Mouse (Mus musculus): ENCODE data around the gene Cyp2t4. TPM values are rescaled to one million over a fixed set of nuclear protein-coding genes. Genes with fewer than 3 reads are reported as not detected.

The Cyp2t4 gene
- polyA plus RNA-seq (2015; fragmentation: Nextera tagmentation; extraction: Ambion mirVana), result 0.22 TPM in 1 of 2 replicates, not detected in the other

GRCm38 (mm10) chr7:27153205-27153764, at the start of gene Cyp2t4:
TSS of gene Cyp2t4 (plus strand) at chr7:27153714.
- Histone ChIP-seq H3K9me3 (no peaks in the 10 kb centered on the region), H3K4me3 (replicated peaks) (no peak within 1 kb of the TSS), H3K27ac (no peak within 1 kb of the TSS), H3K36me3 (peaks cover 15% of the 10 kb centered on the region), H3K4me2 (replicated peaks) (no peak within 1 kb of the TSS), H3K9ac (replicated peaks) (no peak within 1 kb of the TSS), H3K27me3 (no peaks in the 10 kb centered on the region), H3K4me1 (replicated peaks) (no peaks in the 10 kb centered on the region)
- ATAC-seq, result no peak
- 78% methylated on average over 10 of the region's 10 CpGs for WGBS

- 82% methylated on average over 5 of the region's 5 CpGs for WGBS
- no peak overlapping the region for H3K9ac ChIP-seq (replicated peaks)
- H3K4me1 ChIP-seq (replicated peaks), result no peaks in the 10 kb centered on the region
- no peak overlapping the region for H3K27ac ChIP-seq
- no peak overlapping the region for H3K4me2 ChIP-seq (replicated peaks)
- H3K9me3 ChIP-seq, result peaks cover 5% of the 10 kb centered on the region; the same call in 1 of the 2 replicates
- no peak for ATAC-seq
- no peaks in the 10 kb centered on the region for H3K36me3 ChIP-seq
- no peaks in the 10 kb centered on the region for H3K27me3 ChIP-seq
- no peak overlapping the region for H3K4me3 ChIP-seq (replicated peaks)
These were observed 48.6 kb upstream of the Cyp2t4 start for GRCm38 (mm10) chr7:27104882-27105281.

- no peaks in the 10 kb centered on the region for H3K36me3 ChIP-seq
- no peak overlapping the region for H3K27ac ChIP-seq
- no peak overlapping the region for H3K4me3 ChIP-seq (replicated peaks)
- no peaks in the 10 kb centered on the region for H3K4me1 ChIP-seq (replicated peaks)
- H3K4me2 ChIP-seq (replicated peaks), result no peak overlapping the region
- no peak for ATAC-seq
- no peak overlapping the region for H3K9ac ChIP-seq (replicated peaks)
- no peaks in the 10 kb centered on the region for H3K27me3 ChIP-seq
- H3K9me3 ChIP-seq, result no peaks in the 10 kb centered on the region
These were observed 43.2 kb upstream of the Cyp2t4 start for GRCm38 (mm10) chr7:27110327-27110726.

GRCm38 (mm10) chr7:27111038-27111437, 42.5 kb upstream of the Cyp2t4 start:
- Histone ChIP-seq H3K27ac (no peak overlapping the region), H3K4me2 (replicated peaks) (no peak overlapping the region)
- 93% methylated on average over 1 of the region's 1 CpGs for WGBS

GRCm38 (mm10) chr7:27111987-27112386, 41.5 kb upstream of the Cyp2t4 start:
- Histone ChIP-seq H3K9ac (replicated peaks) (no peak overlapping the region), H3K4me2 (replicated peaks) (no peak overlapping the region), H3K4me1 (replicated peaks) (no peaks in the 10 kb centered on the region), H3K27me3 (no peaks in the 10 kb centered on the region), H3K4me3 (replicated peaks) (no peak overlapping the region), H3K9me3 (no peaks in the 10 kb centered on the region), H3K36me3 (no peaks in the 10 kb centered on the region), H3K27ac (no peak overlapping the region)
- 68% methylated on average over 3 of the region's 3 CpGs for WGBS
- no peak for ATAC-seq

More at GRCm38 (mm10) chr7:27111038-27111437, 42.5 kb upstream of the Cyp2t4 start:
- no peak overlapping the region for H3K4me3 ChIP-seq (replicated peaks)
- H3K36me3 ChIP-seq, result no peaks in the 10 kb centered on the region
- no peaks in the 10 kb centered on the region for H3K9me3 ChIP-seq
- ATAC-seq, result no peak
- no peaks in the 10 kb centered on the region for H3K4me1 ChIP-seq (replicated peaks)
- H3K9ac ChIP-seq (replicated peaks), result no peak overlapping the region
- no peaks in the 10 kb centered on the region for H3K27me3 ChIP-seq

- no peak for ATAC-seq
- H3K9me3 ChIP-seq, result no peaks in the 10 kb centered on the region
- no peak overlapping the region for H3K4me3 ChIP-seq (replicated peaks)
- no peak overlapping the region for H3K9ac ChIP-seq (replicated peaks)
- no peaks in the 10 kb centered on the region for H3K4me1 ChIP-seq (replicated peaks)
- H3K27ac ChIP-seq, result no peak overlapping the region
- no peaks in the 10 kb centered on the region for H3K36me3 ChIP-seq
- 64% methylated on average over 4 of the region's 4 CpGs for WGBS
- H3K4me2 ChIP-seq (replicated peaks), result no peak overlapping the region
- no peaks in the 10 kb centered on the region for H3K27me3 ChIP-seq
These were observed 35.4 kb upstream of the Cyp2t4 start for GRCm38 (mm10) chr7:27118033-27118511.

GRCm38 (mm10) chr7:27119676-27120075, 33.8 kb upstream of the Cyp2t4 start, which contains the start of gene Cyp2f2:
TSS of gene Cyp2f2 (plus strand) at chr7:27119909.
- ATAC-seq, result no peak
- Histone ChIP-seq H3K4me1 (replicated peaks) (no peaks in the 10 kb centered on the region), H3K27me3 (no peaks in the 10 kb centered on the region), H3K9ac (replicated peaks) (no peak within 1 kb of the TSS), H3K4me2 (replicated peaks) (no peak within 1 kb of the TSS), H3K4me3 (replicated peaks) (no peak within 1 kb of the TSS), H3K27ac (no peak within 1 kb of the TSS), H3K9me3 (no peaks in the 10 kb centered on the region), H3K36me3 (no peaks in the 10 kb centered on the region)

GRCm38 (mm10) chr7:27124305-27124832, 29.1 kb upstream of the Cyp2t4 start:
- Histone ChIP-seq H3K36me3 (no peaks in the 10 kb centered on the region), H3K4me2 (replicated peaks) (no peak overlapping the region), H3K9ac (replicated peaks) (no peak overlapping the region), H3K9me3 (no peaks in the 10 kb centered on the region), H3K4me1 (replicated peaks) (no peaks in the 10 kb centered on the region), H3K27me3 (no peaks in the 10 kb centered on the region), H3K27ac (no peak overlapping the region), H3K4me3 (replicated peaks) (no peak overlapping the region)
- 78% methylated on average over 5 of the region's 5 CpGs for WGBS
- ATAC-seq, result no peak

GRCm38 (mm10) chr7:27124969-27125368, 28.5 kb upstream of the Cyp2t4 start:
- H3K9ac ChIP-seq (replicated peaks), result no peak overlapping the region
- H3K4me1 ChIP-seq (replicated peaks), result no peaks in the 10 kb centered on the region
- H3K4me3 ChIP-seq (replicated peaks), result no peak overlapping the region
- H3K27ac ChIP-seq, result no peak overlapping the region
- no peaks in the 10 kb centered on the region for H3K36me3 ChIP-seq
- H3K27me3 ChIP-seq, result no peaks in the 10 kb centered on the region
- ATAC-seq, result no peak
- H3K4me2 ChIP-seq (replicated peaks), result no peak overlapping the region
- 91% methylated on average over 4 of the region's 4 CpGs for WGBS
- H3K9me3 ChIP-seq, result no peaks in the 10 kb centered on the region

- no peak overlapping the region for H3K9ac ChIP-seq (replicated peaks)
- H3K4me1 ChIP-seq (replicated peaks), result no peaks in the 10 kb centered on the region
- H3K4me3 ChIP-seq (replicated peaks), result no peak overlapping the region
- no peak for ATAC-seq
- no peak overlapping the region for H3K27ac ChIP-seq
- no peak overlapping the region for H3K4me2 ChIP-seq (replicated peaks)
- no peaks in the 10 kb centered on the region for H3K27me3 ChIP-seq
- H3K9me3 ChIP-seq, result no peaks in the 10 kb centered on the region
- H3K36me3 ChIP-seq, result no peaks in the 10 kb centered on the region
- WGBS, result 61% methylated on average over 3 of the region's 3 CpGs
These were observed 25.4 kb upstream of the Cyp2t4 start for GRCm38 (mm10) chr7:27128162-27128561.

GRCm38 (mm10) chr7:27128946-27129345, 24.6 kb upstream of the Cyp2t4 start:
- Histone ChIP-seq H3K9ac (replicated peaks) (no peak overlapping the region), H3K4me1 (replicated peaks) (no peaks in the 10 kb centered on the region), H3K27ac (no peak overlapping the region), H3K4me2 (replicated peaks) (no peak overlapping the region), H3K9me3 (no peaks in the 10 kb centered on the region), H3K36me3 (no peaks in the 10 kb centered on the region), H3K4me3 (replicated peaks) (no peak overlapping the region), H3K27me3 (no peaks in the 10 kb centered on the region)
- no peak for ATAC-seq
- WGBS, result 93% methylated on average over 13 of the region's 13 CpGs

GRCm38 (mm10) chr7:27129811-27130210, 23.7 kb upstream of the Cyp2t4 start:
- no peak overlapping the region for H3K4me2 ChIP-seq (replicated peaks)
- no peaks in the 10 kb centered on the region for H3K36me3 ChIP-seq
- no peak overlapping the region for H3K27ac ChIP-seq
- no peak for ATAC-seq
- H3K9me3 ChIP-seq, result no peaks in the 10 kb centered on the region
- 95% methylated on average over 12 of the region's 12 CpGs for WGBS
- H3K9ac ChIP-seq (replicated peaks), result no peak overlapping the region
- no peak overlapping the region for H3K4me3 ChIP-seq (replicated peaks)
- H3K4me1 ChIP-seq (replicated peaks), result no peaks in the 10 kb centered on the region
- no peaks in the 10 kb centered on the region for H3K27me3 ChIP-seq
